Mouse (Mus musculus) erythroblast, embryonic 14.5 days (primary cell): ENCODE measurements at regions not wholly inside any gene's neighbourhood (a gene's known extent, or its start where the extent isn't known, plus 50 kb on each side); places are given as distances from the start of the nearest gene placed in this dataset.

Experiments
- GATA1 ChIP-seq: IDR thresholded peaks from 2 replicates; pipeline ENCODE4 v1.6.1; 2012; ENCODE audit warnings: low read length, inconsistent platforms, mixed read lengths
- TAL1 ChIP-seq: IDR thresholded peaks from 3 replicates; pipeline ENCODE4 v1.6.1; 2012; ENCODE audit warnings: low read length, inconsistent platforms, mixed read lengths

GRCm38 (mm10) chr14:76945626-76946025 lies 90.9 kb upstream of the Ccdc122 start:
- TF ChIP-seq GATA1 = no peak
- TF ChIP-seq TAL1 = no peak
